Mouse (Mus musculus) liver, postnatal 0 days (tissue): ENCODE data around the gene Cebpa.

Experiments
- CTCF ChIP-seq: sonication (generic); IDR thresholded peaks from 2 replicates; pipeline ENCODE4 v1.5.1; 2016; ENCODE audit warnings: antibody characterized with exemption, low read depth
- EP300 ChIP-seq: IDR thresholded peaks from 2 replicates; pipeline ENCODE4 v1.6.1; 2016; ENCODE audit warnings: antibody characterized with exemption, low read depth, mild to moderate bottlenecking

DNA sequence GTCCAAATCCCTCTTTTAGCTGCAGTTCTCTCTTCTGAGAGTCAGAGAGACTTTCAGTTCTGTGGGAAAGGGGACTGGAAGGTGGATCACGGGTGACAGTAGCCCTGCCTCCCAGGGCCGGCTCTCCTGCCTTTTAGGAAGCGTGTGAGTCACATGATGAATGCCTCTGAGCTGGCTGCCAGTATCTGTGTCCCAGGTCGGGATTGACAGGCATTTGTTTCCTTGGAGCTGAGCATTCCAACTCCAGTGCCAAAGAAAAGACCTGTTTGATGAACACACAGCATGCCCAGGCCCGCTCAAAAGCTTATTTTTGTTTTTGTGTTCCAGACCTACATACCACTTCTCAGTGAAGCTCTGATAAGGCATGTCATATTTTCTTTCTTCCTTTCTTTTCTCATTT, 42.4 kb upstream of the Cebpa start:
- TF ChIP-seq CTCF (no peak), EP300 (no peak)
